Mouse (Mus musculus): ENCODE data around the gene Mvb12a.

Gene Mvb12a

DNA sequence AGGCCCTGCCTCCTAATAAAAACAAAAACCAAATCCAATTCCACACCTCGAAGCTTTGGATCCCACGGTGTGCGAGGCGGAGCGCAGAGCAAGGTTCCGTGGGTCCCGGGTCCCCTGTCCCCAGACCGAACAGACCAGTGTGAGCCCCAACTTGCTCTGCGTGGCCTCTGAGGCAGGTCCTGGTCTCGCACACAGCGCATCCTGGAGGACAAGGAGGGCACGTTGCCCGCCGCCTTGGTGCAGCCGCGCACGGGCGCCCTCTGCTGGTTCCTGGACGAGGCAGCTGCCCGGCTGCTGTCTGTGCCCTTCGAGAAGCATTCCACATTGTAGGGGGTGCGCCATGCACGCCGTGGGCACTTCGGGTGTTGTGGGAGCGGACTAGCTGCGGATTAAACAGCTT is 53.1 kb downstream of the Mvb12a start:
- peak; percentile 93 for DNase-seq

DNA sequence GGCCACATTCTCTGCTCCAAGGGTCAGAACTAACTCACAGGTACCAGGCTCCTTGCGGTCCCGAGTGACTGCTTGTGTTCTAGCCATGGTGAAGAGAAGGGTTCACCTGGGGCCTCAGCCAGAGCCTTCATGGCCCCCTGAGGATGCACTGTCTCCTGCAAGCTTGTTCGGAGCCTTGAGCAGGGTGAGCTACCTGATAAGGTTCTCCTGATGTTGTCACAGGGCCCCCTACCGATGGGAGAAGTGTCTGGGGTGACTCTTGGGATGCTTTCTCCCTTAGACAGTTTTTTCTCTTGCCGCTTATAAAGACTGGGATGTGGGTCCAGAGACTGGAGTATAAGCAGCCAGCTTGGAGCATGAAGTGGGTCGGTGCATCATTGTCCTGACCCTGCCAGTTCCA is 53.7 kb downstream of the Mvb12a start:
- no peak for DNase-seq

- no peak for DNase-seq
These were observed 54.1 kb downstream of the Mvb12a start for GRCm38 (mm10) chr8:71596798-71597197.

- DNase-seq, result no peak
These were observed 54.7 kb downstream of the Mvb12a start, which contains the start of gene Fam129c for GRCm38 (mm10) chr8:71597451-71597850. Fam129c (plus strand) TSS chr8:71597648.
